Mouse (Mus musculus): ENCODE data around the gene Rab42. TPM values are rescaled to one million over a fixed set of nuclear protein-coding genes. Genes with fewer than 3 reads are reported as not detected.
A peak's percentile ranks its signal among the peaks of the same experiment; 100 is the strongest.

Rab42 gene
- polyA plus RNA-seq (2014; fragmentation: Nextera tagmentation; extraction: Ambion mirVana), result 1.4 and 3.0 TPM in 2 replicates

- WGBS, result 2% methylated on average over 31 of the region's 31 CpGs
- Histone ChIP-seq H3K4me2 (ENCODE audit: low read depth, low read length) (peak within 1 kb of the TSS; percentile 58), H3K4me1 (ENCODE audit: control insufficient read depth, insufficient read depth, low read length) (no peaks in the 10 kb centered on the region), H3K36me3 (ENCODE audit: control insufficient read depth, insufficient read depth, low read length) (no peaks in the 10 kb centered on the region), H3K27ac (ENCODE audit: low read depth, low read length) (no peak within 1 kb of the TSS), H3K9me3 (ENCODE audit: control insufficient read depth, low read length) (no peaks in the 10 kb centered on the region), H3K4me3 (ENCODE audit: low read depth, low read length) (peak within 1 kb of the TSS; percentile 32), H3K9ac (replicated peaks; ENCODE audit: low read depth, low read length) (peak within 1 kb of the TSS; percentile 48), H3K27me3 (ENCODE audit: control insufficient read depth, insufficient read depth, low read length) (no peaks in the 10 kb centered on the region)
- peak; percentile 45 for ATAC-seq (ENCODE audit: low read depth)
Measured at GRCm38 (mm10) chr4:132302939-132303479, at the start of gene Rab42. Gene Rab42, minus strand, starts transcription at chr4:132303385.

- Histone ChIP-seq H3K36me3 (ENCODE audit: control insufficient read depth, insufficient read depth, low read length) (peaks cover 4% of the 10 kb centered on the region; the same call in 1 of the 2 replicates), H3K4me3 (ENCODE audit: low read depth, low read length) (peak overlapping the region; percentile 81), H3K4me1 (ENCODE audit: control insufficient read depth, insufficient read depth, low read length) (peaks cover 10% of the 10 kb centered on the region), H3K27me3 (ENCODE audit: control insufficient read depth, insufficient read depth, low read length) (no peaks in the 10 kb centered on the region; the same call in 1 of the 2 replicates), H3K9me3 (ENCODE audit: control insufficient read depth, low read length) (no peaks in the 10 kb centered on the region), H3K27ac (ENCODE audit: low read depth, low read length) (peak overlapping the region; percentile 85), H3K9ac (replicated peaks; ENCODE audit: low read depth, low read length) (peak overlapping the region; percentile 74), H3K4me2 (ENCODE audit: low read depth, low read length) (peak overlapping the region; percentile 88)
- 2% methylated on average over 14 of the region's 14 CpGs for WGBS
- ATAC-seq (ENCODE audit: low read depth), result no peak
Measured at GRCm38 (mm10) chr4:132352739-132353138, 49.6 kb upstream of the Rab42 start.

- no peak for ATAC-seq (ENCODE audit: low read depth)
- Histone ChIP-seq H3K9ac (replicated peaks; ENCODE audit: low read depth, low read length) (no peak overlapping the region), H3K9me3 (ENCODE audit: control insufficient read depth, low read length) (no peaks in the 10 kb centered on the region), H3K27ac (ENCODE audit: low read depth, low read length) (no peak overlapping the region), H3K4me1 (ENCODE audit: control insufficient read depth, insufficient read depth, low read length) (peaks cover 10% of the 10 kb centered on the region), H3K4me3 (ENCODE audit: low read depth, low read length) (no peak overlapping the region), H3K27me3 (ENCODE audit: control insufficient read depth, insufficient read depth, low read length) (no peaks in the 10 kb centered on the region; the same call in 1 of the 2 replicates), H3K36me3 (ENCODE audit: control insufficient read depth, insufficient read depth, low read length) (0 out of 2 replicates have a peak, but pooled peaks cover 3% of the 10 kb centered on the region), H3K4me2 (ENCODE audit: low read depth, low read length) (no peak overlapping the region)
- WGBS, result 52% methylated on average over 1 of the region's 1 CpGs
Measured at GRCm38 (mm10) chr4:132351401-132351800, 48.2 kb upstream of the Rab42 start.

GRCm38 (mm10) chr4:132350854-132351253 is 47.7 kb upstream of the Rab42 start:
- no peak for ATAC-seq (ENCODE audit: low read depth)
- no peaks in the 10 kb centered on the region for H3K9me3 ChIP-seq (ENCODE audit: control insufficient read depth, low read length)
- H3K4me3 ChIP-seq (ENCODE audit: low read depth, low read length), result no peak overlapping the region
- H3K27me3 ChIP-seq (ENCODE audit: control insufficient read depth, insufficient read depth, low read length), result no peaks in the 10 kb centered on the region; the same call in 1 of the 2 replicates
- 0 out of 2 replicates have a peak, but pooled peaks cover 3% of the 10 kb centered on the region for H3K36me3 ChIP-seq (ENCODE audit: control insufficient read depth, insufficient read depth, low read length)
- peaks cover 10% of the 10 kb centered on the region for H3K4me1 ChIP-seq (ENCODE audit: control insufficient read depth, insufficient read depth, low read length)
- H3K9ac ChIP-seq (replicated peaks; ENCODE audit: low read depth, low read length), result no peak overlapping the region
- no peak overlapping the region for H3K4me2 ChIP-seq (ENCODE audit: low read depth, low read length)
- WGBS, result 59% methylated on average over 3 of the region's 3 CpGs
- H3K27ac ChIP-seq (ENCODE audit: low read depth, low read length), result no peak overlapping the region

GRCm38 (mm10) chr4:132350123-132350740 is 47.0 kb upstream of the Rab42 start:
- H3K9me3 ChIP-seq (ENCODE audit: control insufficient read depth, low read length), result no peaks in the 10 kb centered on the region
- ATAC-seq (ENCODE audit: low read depth), result no peak

GRCm38 (mm10) chr4:132349495-132350122 is 46.4 kb upstream of the Rab42 start:
- WGBS, result 60% methylated on average over 3 of the region's 3 CpGs
- H3K4me1 ChIP-seq (ENCODE audit: control insufficient read depth, insufficient read depth, low read length), result peaks cover 14% of the 10 kb centered on the region
- no peak overlapping the region for H3K9ac ChIP-seq (replicated peaks; ENCODE audit: low read depth, low read length)
- no peak for ATAC-seq (ENCODE audit: low read depth)
- H3K4me3 ChIP-seq (ENCODE audit: low read depth, low read length), result no peak overlapping the region
- no peaks in the 10 kb centered on the region; the same call in 1 of the 2 replicates for H3K27me3 ChIP-seq (ENCODE audit: control insufficient read depth, insufficient read depth, low read length)
- 0 out of 2 replicates have a peak, but pooled peaks cover 3% of the 10 kb centered on the region for H3K36me3 ChIP-seq (ENCODE audit: control insufficient read depth, insufficient read depth, low read length)
- H3K27ac ChIP-seq (ENCODE audit: low read depth, low read length), result no peak overlapping the region
- no peak overlapping the region for H3K4me2 ChIP-seq (ENCODE audit: low read depth, low read length)
- H3K9me3 ChIP-seq (ENCODE audit: control insufficient read depth, low read length), result no peaks in the 10 kb centered on the region

More at GRCm38 (mm10) chr4:132350123-132350740, 47.0 kb upstream of the Rab42 start:
- Histone ChIP-seq H3K27ac (ENCODE audit: low read depth, low read length) (no peak overlapping the region), H3K36me3 (ENCODE audit: control insufficient read depth, insufficient read depth, low read length) (0 out of 2 replicates have a peak, but pooled peaks cover 3% of the 10 kb centered on the region), H3K4me1 (ENCODE audit: control insufficient read depth, insufficient read depth, low read length) (peaks cover 10% of the 10 kb centered on the region), H3K27me3 (ENCODE audit: control insufficient read depth, insufficient read depth, low read length) (no peaks in the 10 kb centered on the region; the same call in 1 of the 2 replicates), H3K4me3 (ENCODE audit: low read depth, low read length) (no peak overlapping the region), H3K4me2 (ENCODE audit: low read depth, low read length) (no peak overlapping the region), H3K9ac (replicated peaks; ENCODE audit: low read depth, low read length) (no peak overlapping the region)
- 41% methylated on average over 2 of the region's 2 CpGs for WGBS

- no peak overlapping the region for H3K27ac ChIP-seq (ENCODE audit: low read depth, low read length)
- no peak for ATAC-seq (ENCODE audit: low read depth)
- 63% methylated on average over 3 of the region's 3 CpGs for WGBS
Measured at GRCm38 (mm10) chr4:132346661-132347060, 43.5 kb upstream of the Rab42 start.

GRCm38 (mm10) chr4:132346261-132346660 is 43.1 kb upstream of the Rab42 start:
- H3K36me3 ChIP-seq (ENCODE audit: control insufficient read depth, insufficient read depth, low read length), result 0 out of 2 replicates have a peak, but pooled peaks cover 3% of the 10 kb centered on the region
- no peak overlapping the region for H3K27ac ChIP-seq (ENCODE audit: low read depth, low read length)
- 87% methylated on average over 4 of the region's 4 CpGs for WGBS
- no peaks in the 10 kb centered on the region for H3K9me3 ChIP-seq (ENCODE audit: control insufficient read depth, low read length)
- no peaks in the 10 kb centered on the region for H3K27me3 ChIP-seq (ENCODE audit: control insufficient read depth, insufficient read depth, low read length)
- H3K4me2 ChIP-seq (ENCODE audit: low read depth, low read length), result no peak overlapping the region
- no peak for ATAC-seq (ENCODE audit: low read depth)
- no peak overlapping the region for H3K4me3 ChIP-seq (ENCODE audit: low read depth, low read length)
- peaks cover 13% of the 10 kb centered on the region for H3K4me1 ChIP-seq (ENCODE audit: control insufficient read depth, insufficient read depth, low read length)
- no peak overlapping the region for H3K9ac ChIP-seq (replicated peaks; ENCODE audit: low read depth, low read length)

More at GRCm38 (mm10) chr4:132346661-132347060, 43.5 kb upstream of the Rab42 start:
- H3K36me3 ChIP-seq (ENCODE audit: control insufficient read depth, insufficient read depth, low read length), result 0 out of 2 replicates have a peak, but pooled peaks cover 3% of the 10 kb centered on the region
- no peak overlapping the region for H3K4me2 ChIP-seq (ENCODE audit: low read depth, low read length)
- no peak overlapping the region for H3K4me3 ChIP-seq (ENCODE audit: low read depth, low read length)
- H3K9me3 ChIP-seq (ENCODE audit: control insufficient read depth, low read length), result no peaks in the 10 kb centered on the region
- H3K9ac ChIP-seq (replicated peaks; ENCODE audit: low read depth, low read length), result no peak overlapping the region
- H3K4me1 ChIP-seq (ENCODE audit: control insufficient read depth, insufficient read depth, low read length), result peaks cover 14% of the 10 kb centered on the region
- no peaks in the 10 kb centered on the region for H3K27me3 ChIP-seq (ENCODE audit: control insufficient read depth, insufficient read depth, low read length)

GRCm38 (mm10) chr4:132345843-132346212 is 42.6 kb upstream of the Rab42 start:
- H3K9me3 ChIP-seq (ENCODE audit: control insufficient read depth, low read length), result no peaks in the 10 kb centered on the region
- H3K4me2 ChIP-seq (ENCODE audit: low read depth, low read length), result peak overlapping the region; percentile 98; the same call in 1 of the 2 replicates
- H3K27me3 ChIP-seq (ENCODE audit: control insufficient read depth, insufficient read depth, low read length), result no peaks in the 10 kb centered on the region
- no peak overlapping the region for H3K27ac ChIP-seq (ENCODE audit: low read depth, low read length)
- H3K9ac ChIP-seq (replicated peaks; ENCODE audit: low read depth, low read length), result no peak overlapping the region
- H3K4me1 ChIP-seq (ENCODE audit: control insufficient read depth, insufficient read depth, low read length), result peaks cover 13% of the 10 kb centered on the region
- H3K36me3 ChIP-seq (ENCODE audit: control insufficient read depth, insufficient read depth, low read length), result no peaks in the 10 kb centered on the region
- H3K4me3 ChIP-seq (ENCODE audit: low read depth, low read length), result peak overlapping the region; percentile 79
- peak; percentile 16; the same call in 1 of the 2 replicates for ATAC-seq (ENCODE audit: low read depth)
- 50% methylated on average over 5 of the region's 5 CpGs for WGBS

Data from neural tube, embryonic 14.5 days (tissue).